Mouse (Mus musculus): ENCODE measurements at regions not wholly inside any gene's neighbourhood (a gene's known extent, or its start where the extent isn't known, plus 50 kb on each side); places are given as distances from the start of the nearest gene placed in this dataset.

DNA sequence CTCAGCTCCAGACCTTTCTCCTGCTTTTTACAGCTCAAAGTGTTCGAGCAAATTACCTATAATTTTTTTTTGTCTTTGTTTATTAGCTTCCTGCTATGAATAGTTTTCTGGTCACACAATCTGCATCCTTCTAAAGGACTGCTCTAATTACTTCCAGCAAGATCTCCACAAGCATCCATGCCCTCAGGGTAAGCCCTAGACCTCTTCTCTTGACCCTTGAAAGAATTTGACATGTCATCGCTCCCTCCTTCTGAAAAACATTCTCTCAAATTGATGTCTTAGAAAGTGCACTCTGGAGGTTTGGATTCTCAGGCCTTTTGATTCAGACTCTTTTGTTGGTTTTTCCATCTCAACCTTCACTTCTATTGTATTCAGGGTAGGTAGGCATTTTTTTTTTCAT, 148.7 kb downstream of the Gja1 start:
- Histone ChIP-seq H3K9me3 (replicated peaks; ENCODE audit: insufficient read depth, low read length) (no peaks in the 10 kb centered on the region), H3K36me3 (ENCODE audit: control insufficient read depth in 1 of 2, insufficient read depth in 2 of 2, low read length in 2 of 2) (no peaks in the 10 kb centered on the region), H3K27me3 (ENCODE audit: control insufficient read depth in 1 of 2, insufficient read depth in 2 of 2, low read length in 2 of 2) (no peaks in the 10 kb centered on the region), H3K79me2 (ENCODE audit: control insufficient read depth, insufficient read depth, low read length, poor library complexity) (no peaks in the 10 kb centered on the region), H3K4me3 (ENCODE audit: control insufficient read depth in 1 of 2, insufficient read depth in 1 of 2, low read depth in 2 of 2, low read length in 2 of 2) (no peak overlapping the region), H3K9ac (ENCODE audit: control insufficient read depth, low read depth, low read length, poor library complexity, severe bottlenecking) (no peak overlapping the region), H3K27ac (ENCODE audit: control insufficient read depth, low read depth, low read length) (no peak overlapping the region), H3K4me1 (ENCODE audit: control insufficient read depth in 1 of 2, insufficient read depth in 2 of 2, low read length in 2 of 2) (no peaks in the 10 kb centered on the region)
- TF ChIP-seq ZC3H11A (IDR thresholded peaks at IDR 0.05; ENCODE audit: low read depth, low read length) (no peak), CHD1 (IDR thresholded peaks at IDR 0.05; ENCODE audit: low read depth, low read length) (no peak), MEF2A (IDR thresholded peaks at IDR 0.05; ENCODE audit: extremely low read depth, insufficient replicate concordance, low read depth, low read length, poor library complexity, severe bottlenecking) (no peak), SMC3 (IDR thresholded peaks at IDR 0.05; ENCODE audit: low read depth, low read length) (no peak), UBTF (IDR thresholded peaks at IDR 0.05; ENCODE audit: borderline replicate concordance, insufficient read depth, low read depth, low read length) (no peak), ZMIZ1 (IDR thresholded peaks at IDR 0.05; ENCODE audit: low read depth, low read length) (no peak), CTCF (IDR thresholded peaks at IDR 0.05 in 2 of 3, conservative IDR thresholded peaks at IDR 0.05 in 1 of 3; ENCODE audit: control insufficient read depth in 1 of 3, insufficient read depth in 1 of 3, low read depth in 2 of 3, low read length in 3 of 3, poor library complexity in 1 of 3, severe bottlenecking in 1 of 3) (no peak), POLR2A (IDR thresholded peaks at IDR 0.05; ENCODE audit: control insufficient read depth in 1 of 2, insufficient read depth in 1 of 2, low read depth in 1 of 2, low read length in 2 of 2, poor library complexity in 1 of 2) (no peak), KAT2A (conservative IDR thresholded peaks at IDR 0.05; ENCODE audit: low read depth, low read length) (no peak), EP300 (IDR thresholded peaks at IDR 0.05; ENCODE audit: low read depth in 1 of 2, low read length in 2 of 2) (no peak), ELF1 (IDR thresholded peaks at IDR 0.05; ENCODE audit: low read depth, low read length) (no peak), GATA1 (IDR thresholded peaks at IDR 0.05; ENCODE audit: low read depth, low read length) (no peak), MAZ (IDR thresholded peaks at IDR 0.05; ENCODE audit: low read depth, low read length) (no peak)
- no peak for DNase-seq (ENCODE audit: low read depth, low spot score)

- no peaks in the 10 kb centered on the region for H3K9me3 ChIP-seq (replicated peaks; ENCODE audit: insufficient read depth, low read length)
- no peak for DNase-seq (ENCODE audit: low read depth, low spot score)
- H3K4me1 ChIP-seq (ENCODE audit: control insufficient read depth in 1 of 2, insufficient read depth in 2 of 2, low read length in 2 of 2) = no peaks in the 10 kb centered on the region
- TF ChIP-seq CHD2 (IDR thresholded peaks at IDR 0.05; ENCODE audit: low read length) = no peak
- no peak for TF ChIP-seq ZC3H11A (IDR thresholded peaks at IDR 0.05; ENCODE audit: low read depth, low read length)
- TF ChIP-seq ZKSCAN1 (IDR thresholded peaks at IDR 0.05; ENCODE audit: low read depth, low read length) = no peak
- no peak for TF ChIP-seq JUND (IDR thresholded peaks at IDR 0.05; ENCODE audit: low read depth, low read length)
- TF ChIP-seq RAD21 (IDR thresholded peaks at IDR 0.05; ENCODE audit: low read depth, low read length) = no peak
- TF ChIP-seq EP300 (IDR thresholded peaks at IDR 0.05; ENCODE audit: low read depth in 1 of 2, low read length in 2 of 2) = no peak
- no peak for TF ChIP-seq MAX (IDR thresholded peaks at IDR 0.05; ENCODE audit: low read length)
- TF ChIP-seq MYC (IDR thresholded peaks at IDR 0.05; ENCODE audit: low read depth, low read length) = no peak
- TF ChIP-seq MAFK (IDR thresholded peaks at IDR 0.05; ENCODE audit: borderline replicate concordance, low read depth, low read length) = no peak
- no peak for TF ChIP-seq GABPA (IDR thresholded peaks at IDR 0.05; ENCODE audit: low read depth, low read length)
- no peak for TF ChIP-seq ZNF384 (IDR thresholded peaks at IDR 0.05; ENCODE audit: low read depth, low read length)
- TF ChIP-seq TCF12 (IDR thresholded peaks at IDR 0.05; ENCODE audit: low read depth, low read length) = no peak
- no peak for TF ChIP-seq TAL1 (IDR thresholded peaks at IDR 0.05; ENCODE audit: low read length)
- TF ChIP-seq ETS1 (IDR thresholded peaks at IDR 0.05; ENCODE audit: low read depth, low read length) = no peak
- TF ChIP-seq POLR2AphosphoS5 (IDR thresholded peaks at IDR 0.05; ENCODE audit: borderline replicate concordance, low read depth, low read length) = no peak
- TF ChIP-seq BHLHE40 (IDR thresholded peaks at IDR 0.05; ENCODE audit: borderline replicate concordance, low read depth, low read length) = no peak
- no peak for TF ChIP-seq ELF1 (IDR thresholded peaks at IDR 0.05; ENCODE audit: low read depth, low read length)
- no peak for TF ChIP-seq CHD1 (IDR thresholded peaks at IDR 0.05; ENCODE audit: low read depth, low read length)
- TF ChIP-seq TBP (IDR thresholded peaks at IDR 0.05; ENCODE audit: low read depth, low read length) = no peak
- H3K4me3 ChIP-seq (ENCODE audit: control insufficient read depth in 1 of 2, insufficient read depth in 1 of 2, low read depth in 2 of 2, low read length in 2 of 2) = no peak overlapping the region
- H3K27ac ChIP-seq (ENCODE audit: control insufficient read depth, low read depth, low read length) = no peak overlapping the region
- H3K27me3 ChIP-seq (ENCODE audit: control insufficient read depth in 1 of 2, insufficient read depth in 2 of 2, low read length in 2 of 2) = no peaks in the 10 kb centered on the region
- no peaks in the 10 kb centered on the region for H3K79me2 ChIP-seq (ENCODE audit: control insufficient read depth, insufficient read depth, low read length, poor library complexity)
- H3K36me3 ChIP-seq (ENCODE audit: control insufficient read depth in 1 of 2, insufficient read depth in 2 of 2, low read length in 2 of 2) = no peaks in the 10 kb centered on the region
- no peak overlapping the region for H3K9ac ChIP-seq (ENCODE audit: control insufficient read depth, low read depth, low read length, poor library complexity, severe bottlenecking)
These were observed 160.0 kb downstream of the Gja1 start for GRCm38 (mm10) chr10:56537091-56537490.
